Mouse (Mus musculus): Measurements from ENCODE around the gene Skil.

GRCm38 (mm10) chr3:31126848-31127247 is 32.0 kb downstream of the Skil start:
- TF ChIP-seq RAD21 (IDR thresholded peaks at IDR 0.05; ENCODE audit: low read depth, low read length) = no peak
- no peak for TF ChIP-seq TCF12 (IDR thresholded peaks at IDR 0.05; ENCODE audit: low read depth, low read length)
- no peak for TF ChIP-seq MYC (IDR thresholded peaks at IDR 0.05; ENCODE audit: low read depth, low read length)
- no peak for TF ChIP-seq ZC3H11A (IDR thresholded peaks at IDR 0.05; ENCODE audit: low read depth, low read length)
- TF ChIP-seq MAX (IDR thresholded peaks at IDR 0.05; ENCODE audit: low read length) = no peak
- no peak for TF ChIP-seq ZNF384 (IDR thresholded peaks at IDR 0.05; ENCODE audit: low read depth, low read length)
- no peak for TF ChIP-seq POLR2A (IDR thresholded peaks at IDR 0.05; ENCODE audit: control insufficient read depth in 1 of 2, insufficient read depth in 1 of 2, low read depth in 1 of 2, low read length in 2 of 2, poor library complexity in 1 of 2)
- no peak for TF ChIP-seq EP300 (IDR thresholded peaks at IDR 0.05; ENCODE audit: low read depth in 1 of 2, low read length in 2 of 2)
- no peak for TF ChIP-seq CTCF (IDR thresholded peaks at IDR 0.05 in 2 of 3, conservative IDR thresholded peaks at IDR 0.05 in 1 of 3; ENCODE audit: control insufficient read depth in 1 of 3, insufficient read depth in 1 of 3, low read depth in 2 of 3, low read length in 3 of 3, poor library complexity in 1 of 3, severe bottlenecking in 1 of 3)
- TF ChIP-seq GABPA (IDR thresholded peaks at IDR 0.05; ENCODE audit: low read depth, low read length) = no peak
- no peak for TF ChIP-seq NRF1 (IDR thresholded peaks at IDR 0.05; ENCODE audit: insufficient read depth, low read depth, low read length, poor library complexity, severe bottlenecking)
- TF ChIP-seq CHD2 (IDR thresholded peaks at IDR 0.05; ENCODE audit: low read length) = no peak
- no peak for TF ChIP-seq RCOR1 (IDR thresholded peaks at IDR 0.05; ENCODE audit: low read depth, low read length)
- TF ChIP-seq MXI1 (IDR thresholded peaks at IDR 0.05; ENCODE audit: low read depth, low read length) = no peak
